Mouse (Mus musculus) stomach, embryonic 16.5 days (tissue): ENCODE data around the gene Traf4. TPM values are rescaled to one million over a fixed set of nuclear protein-coding genes. Genes with fewer than 3 reads are reported as not detected.

Source experiments
- ATAC-seq: fragments of 200-750 bp; cut with Nextera tagmentation; 2 replicates; pipeline ENCODE4 v1.8.0; 2017; ENCODE audit warnings: moderate number of reproducible peaks, moderate TSS enrichment; ENCODE audit not compliant: insufficient read depth, low FRiP score
- H3K27ac ChIP-seq: fragments of 300-500 bp; sonication (generic); 2 replicates; pipeline ENCODE4 v1.5.1; 2014; ENCODE audit warnings: low read length
- H3K27me3 ChIP-seq: fragments of 300-500 bp; sonication (generic); 2 replicates; pipeline ENCODE4 v1.6.1; 2014; ENCODE audit warnings: low read length, control low read depth, mixed read lengths; ENCODE audit not compliant: control insufficient read depth, insufficient read depth
- H3K36me3 ChIP-seq: fragments of 300-500 bp; sonication (generic); 2 replicates; pipeline ENCODE4 v1.6.1; 2014; ENCODE audit warnings: low read length; ENCODE audit not compliant: control insufficient read depth, insufficient read depth
- H3K4me1 ChIP-seq: fragments of 300-500 bp; sonication (generic); 2 replicates; pipeline ENCODE4 v1.6.1; 2014; ENCODE audit warnings: low read length, control low read depth, mixed read lengths; ENCODE audit not compliant: control insufficient read depth, insufficient read depth
- H3K4me2 ChIP-seq: fragments of 300-500 bp; sonication (generic); 2 replicates; pipeline ENCODE4 v1.6.1; 2014; ENCODE audit warnings: low read depth, low read length, mixed read lengths
- H3K4me3 ChIP-seq: fragments of 300-500 bp; sonication (generic); replicated peaks from 2 replicates; pipeline ENCODE4 v1.5.1; 2014; ENCODE audit warnings: mild to moderate bottlenecking, low read length
- H3K9ac ChIP-seq: fragments of 300-500 bp; sonication (generic); 2 replicates; pipeline ENCODE4 v1.6.1; 2014; ENCODE audit warnings: low read length
- H3K9me3 ChIP-seq: fragments of 300-500 bp; sonication (generic); replicated peaks from 2 replicates; pipeline ENCODE4 v1.6.1; 2016; ENCODE audit warnings: low read length, control low read depth; ENCODE audit not compliant: control insufficient read depth
- WGBS: fragments of 180-500 bp; shearing (Covaris S2); extraction: QIAGEN DNeasy Blood & Tissue Kit; methylation state at CpG from one replicate; pipeline ENCODE4 v1.1.7; 2014; 5-methylcytosine and 5-hydroxymethylcytosine counted together
- polyA plus RNA-seq: library from polyadenylated mRNA; unstranded; fragments of >200 nt; fragmentation: Nextera tagmentation; extraction: Ambion mirVana; gene quantifications from 2 replicates; pipeline ENCODE4 v1.2.1, GENCODE M21; 2015

Gene Traf4
- 50.9 and 55.1 TPM in 2 replicates for polyA plus RNA-seq

- Histone ChIP-seq H3K4me2 (peak within 1 kb of the TSS; percentile 94), H3K27me3 (no peaks in the 10 kb centered on the region), H3K4me1 (peaks cover 33% of the 10 kb centered on the region), H3K36me3 (peaks cover 13% of the 10 kb centered on the region), H3K27ac (peak within 1 kb of the TSS; percentile 99), H3K9me3 (no peaks in the 10 kb centered on the region), H3K4me3 (peak within 1 kb of the TSS; percentile 100), H3K9ac (peak within 1 kb of the TSS; percentile 98)
- under 1% methylated on average over 75 of the region's 78 CpGs for WGBS
- peak; percentile 84 for ATAC-seq
These were observed at the start of gene Traf4 for GRCm38 (mm10) chr11:78164924-78165760. Gene Traf4, minus strand, starts transcription at chr11:78165589.

GRCm38 (mm10) chr11:78213086-78213817 lies 47.9 kb upstream of the Traf4 start:
- ATAC-seq: no peak
- peaks cover 33% of the 10 kb centered on the region for H3K36me3 ChIP-seq
- no peaks in the 10 kb centered on the region for H3K4me1 ChIP-seq
- H3K27ac ChIP-seq: no peak overlapping the region
- H3K9me3 ChIP-seq: no peaks in the 10 kb centered on the region
- no peak overlapping the region for H3K4me2 ChIP-seq
- no peak overlapping the region for H3K9ac ChIP-seq
- H3K4me3 ChIP-seq: no peak overlapping the region
- WGBS: 92% methylated on average over 14 of the region's 14 CpGs
- no peaks in the 10 kb centered on the region for H3K27me3 ChIP-seq

GRCm38 (mm10) chr11:78211513-78211912 lies 46.1 kb upstream of the Traf4 start:
- Histone ChIP-seq H3K27me3 (no peaks in the 10 kb centered on the region), H3K4me2 (no peak overlapping the region), H3K27ac (no peak overlapping the region), H3K4me1 (no peaks in the 10 kb centered on the region), H3K9me3 (no peaks in the 10 kb centered on the region), H3K9ac (no peak overlapping the region), H3K4me3 (no peak overlapping the region), H3K36me3 (peaks cover 45% of the 10 kb centered on the region)
- WGBS: 81% methylated on average over 5 of the region's 5 CpGs
- no peak for ATAC-seq

GRCm38 (mm10) chr11:78210615-78211014 lies 45.2 kb upstream of the Traf4 start:
- peaks cover 49% of the 10 kb centered on the region for H3K36me3 ChIP-seq
- H3K9me3 ChIP-seq: no peaks in the 10 kb centered on the region
- H3K4me3 ChIP-seq: no peak overlapping the region
- ATAC-seq: no peak
- no peak overlapping the region for H3K27ac ChIP-seq
- 62% methylated on average over 7 of the region's 7 CpGs for WGBS
- no peak overlapping the region for H3K9ac ChIP-seq
- no peaks in the 10 kb centered on the region for H3K27me3 ChIP-seq
- H3K4me2 ChIP-seq: no peak overlapping the region
- H3K4me1 ChIP-seq: no peaks in the 10 kb centered on the region

- Histone ChIP-seq H3K9me3 (no peaks in the 10 kb centered on the region), H3K27ac (no peak overlapping the region), H3K36me3 (peaks cover 49% of the 10 kb centered on the region), H3K4me3 (no peak overlapping the region), H3K9ac (no peak overlapping the region), H3K27me3 (no peaks in the 10 kb centered on the region), H3K4me1 (no peaks in the 10 kb centered on the region), H3K4me2 (no peak overlapping the region)
- WGBS: 90% methylated on average over 6 of the region's 6 CpGs
- ATAC-seq: no peak
These were observed 44.5 kb upstream of the Traf4 start for GRCm38 (mm10) chr11:78209886-78210285.

- no peak for ATAC-seq
- Histone ChIP-seq H3K9me3 (no peaks in the 10 kb centered on the region), H3K4me2 (no peak overlapping the region), H3K27ac (no peak overlapping the region), H3K9ac (no peak overlapping the region), H3K4me1 (no peaks in the 10 kb centered on the region), H3K27me3 (no peaks in the 10 kb centered on the region), H3K36me3 (peaks cover 45% of the 10 kb centered on the region), H3K4me3 (no peak overlapping the region)
- WGBS: 84% methylated on average over 7 of the region's 7 CpGs
These were observed 41.8 kb upstream of the Traf4 start for GRCm38 (mm10) chr11:78207190-78207589.

GRCm38 (mm10) chr11:78205361-78206206 lies 40.2 kb upstream of the Traf4 start:
- no peaks in the 10 kb centered on the region for H3K9me3 ChIP-seq
- H3K36me3 ChIP-seq: peaks cover 34% of the 10 kb centered on the region
- WGBS: 50% methylated on average over 13 of the region's 13 CpGs
- peak overlapping the region; percentile 33 for H3K27ac ChIP-seq
- H3K4me1 ChIP-seq: no peaks in the 10 kb centered on the region
- no peak overlapping the region for H3K4me2 ChIP-seq
- no peak overlapping the region for H3K9ac ChIP-seq
- no peaks in the 10 kb centered on the region for H3K27me3 ChIP-seq
- no peak overlapping the region for H3K4me3 ChIP-seq
- ATAC-seq: no peak

- Histone ChIP-seq H3K9me3 (no peaks in the 10 kb centered on the region), H3K27ac (no peak overlapping the region), H3K4me3 (no peak overlapping the region), H3K27me3 (no peaks in the 10 kb centered on the region), H3K4me1 (no peaks in the 10 kb centered on the region), H3K36me3 (peaks cover 29% of the 10 kb centered on the region), H3K9ac (no peak overlapping the region), H3K4me2 (no peak overlapping the region)
- WGBS: 81% methylated on average over 6 of the region's 6 CpGs
- no peak for ATAC-seq
These were observed 38.9 kb upstream of the Traf4 start for GRCm38 (mm10) chr11:78204287-78204686.
